Mouse (Mus musculus) CH12.LX (cell line): ENCODE data around the gene Palmd. TPM values are rescaled to one million over a fixed set of nuclear protein-coding genes. Genes with fewer than 3 reads are reported as not detected.

Source experiments
- DNase-seq: peaks from one replicate; pipeline ENCODE4 v3.0.0-alpha.2; 2013; ENCODE audit errors: extremely low read depth
- H3K27ac ChIP-seq: 2 replicates; pipeline ENCODE4 v1.5.1; 2012; ENCODE audit warnings: low read depth, mild to moderate bottlenecking, control low read depth, moderate library complexity; ENCODE audit not compliant: insufficient read depth
- H3K27me3 ChIP-seq: replicated peaks from 2 replicates; pipeline ENCODE3; 2012; ENCODE audit warnings: inconsistent platforms
- H3K36me3 ChIP-seq, 2 experiments: replicated peaks in 1 of 2; 2 replicates each; pipeline versions ENCODE3 to v1.6.1; 2012; ENCODE audit warnings: inconsistent platforms in 1 of 2, low read length in 1 of 2, mild to moderate bottlenecking in 1 of 2, mixed read lengths in 1 of 2, moderate library complexity in 1 of 2; ENCODE audit not compliant: control insufficient read depth in 1 of 2, insufficient read depth in 1 of 2
- H3K4me1 ChIP-seq, 2 experiments: 2 replicates each; pipeline ENCODE4 v1.6.1; 2012; ENCODE audit warnings: inconsistent platforms in 1 of 2, moderate library complexity in 1 of 2; ENCODE audit not compliant: insufficient read depth in 2 of 2, control insufficient read depth in 1 of 2
- H3K4me2 ChIP-seq: 2 replicates; pipeline ENCODE4 v1.6.1; 2012; ENCODE audit warnings: low read depth, mild to moderate bottlenecking, control low read depth; ENCODE audit not compliant: poor library complexity, insufficient read depth, severe bottlenecking
- H3K4me3 ChIP-seq, 3 experiments: fragments of 150-350 bp in 1 of 3; sonication (generic) in 1 of 3; replicated peaks in 1 of 3; 2 replicates each; pipeline versions ENCODE3 to v1.5.1; 2011 to 2012; ENCODE audit warnings: low read depth in 2 of 3, low read length in 2 of 3, mild to moderate bottlenecking in 2 of 3, moderate library complexity in 2 of 3, control low read depth in 1 of 3, improper control_type of control experiment in 1 of 3, inconsistent platforms in 1 of 3, mixed read lengths in 1 of 3; ENCODE audit not compliant: poor library complexity in 1 of 3
- H3K79me2 ChIP-seq: replicated peaks from 2 replicates; pipeline ENCODE4 v1.6.1; 2012; ENCODE audit warnings: mild to moderate bottlenecking, moderate library complexity; ENCODE audit not compliant: control insufficient read depth, poor library complexity, insufficient read depth, severe bottlenecking; ENCODE audit errors: extremely low read depth
- H3K9ac ChIP-seq: 2 replicates; pipeline ENCODE4 v1.6.1; 2012; ENCODE audit warnings: low read depth, mild to moderate bottlenecking, control low read depth, moderate library complexity; ENCODE audit not compliant: insufficient read depth
- H3K9me3 ChIP-seq: replicated peaks from 2 replicates; pipeline ENCODE3; 2012; ENCODE audit warnings: low read length, inconsistent platforms, mixed read lengths
- BHLHE40 ChIP-seq: IDR thresholded peaks from 2 replicates; pipeline ENCODE4 v1.6.1; 2011; ENCODE audit warnings: mild to moderate bottlenecking, low read depth, low read length, improper control_type of control experiment
- CHD2 ChIP-seq: IDR thresholded peaks from 2 replicates; pipeline ENCODE4 v1.6.1; 2011; ENCODE audit warnings: low read length, improper control_type of control experiment
- CTCF ChIP-seq, 2 experiments: IDR thresholded peaks in 1 of 2; conservative IDR thresholded peaks in 1 of 2; 2 replicates each; pipeline ENCODE4 v1.5.1; 2011 to 2012; ENCODE audit warnings: low read depth in 2 of 2, low read length in 2 of 2, improper control_type of control experiment in 1 of 2, inconsistent platforms in 1 of 2, mild to moderate bottlenecking in 1 of 2, moderate library complexity in 1 of 2
- ELF1 ChIP-seq: IDR thresholded peaks from 2 replicates; pipeline ENCODE4 v1.6.1; 2014; ENCODE audit warnings: low read depth, mild to moderate bottlenecking, inconsistent platforms, low read length, improper control_type of control experiment
- EP300 ChIP-seq: IDR thresholded peaks from 2 replicates; pipeline ENCODE4 v1.6.1; 2011; ENCODE audit warnings: low read length, improper control_type of control experiment
- HCFC1 ChIP-seq: IDR thresholded peaks from 2 replicates; pipeline ENCODE4 v1.6.1; 2012; ENCODE audit warnings: low read depth, mild to moderate bottlenecking, inconsistent platforms, low read length, improper control_type of control experiment
- JUN ChIP-seq: IDR thresholded peaks from 2 replicates; pipeline ENCODE4 v1.6.1; 2011; ENCODE audit warnings: low read depth, mild to moderate bottlenecking, low read length, improper control_type of control experiment, moderate library complexity; ENCODE audit not compliant: insufficient read depth
- JUND ChIP-seq: conservative IDR thresholded peaks from 2 replicates; pipeline ENCODE4 v1.6.1; 2011; ENCODE audit warnings: low read depth, low read length, improper control_type of control experiment
- KAT2A ChIP-seq: IDR thresholded peaks from 2 replicates; pipeline ENCODE4 v1.6.1; 2012; ENCODE audit warnings: low read length, improper control_type of control experiment, inconsistent platforms; ENCODE audit not compliant: insufficient replicate concordance
- MAFK ChIP-seq: IDR thresholded peaks from 2 replicates; pipeline ENCODE4 v1.6.1; 2011; ENCODE audit warnings: low read length, improper control_type of control experiment; ENCODE audit not compliant: insufficient replicate concordance
- MAZ ChIP-seq: IDR thresholded peaks from 2 replicates; pipeline ENCODE4 v1.6.1; 2012; ENCODE audit warnings: low read depth, mild to moderate bottlenecking, inconsistent platforms, low read length, improper control_type of control experiment, moderate library complexity
- MEF2A ChIP-seq: IDR thresholded peaks from 2 replicates; pipeline ENCODE4 v1.6.1; 2014; ENCODE audit warnings: low read depth, mild to moderate bottlenecking, inconsistent platforms, low read length, improper control_type of control experiment, borderline replicate concordance
- MXI1 ChIP-seq: IDR thresholded peaks from 2 replicates; pipeline ENCODE4 v1.6.1; 2011; ENCODE audit warnings: mild to moderate bottlenecking, low read depth, low read length, improper control_type of control experiment
- MYC ChIP-seq: IDR thresholded peaks from 2 replicates; pipeline ENCODE4 v1.6.1; 2011; ENCODE audit warnings: low read depth, mild to moderate bottlenecking, improper control_type of control experiment, low read length
- NRF1 ChIP-seq: IDR thresholded peaks from 2 replicates; pipeline ENCODE4 v1.6.1; 2014; ENCODE audit warnings: low read depth, mild to moderate bottlenecking, inconsistent platforms, low read length, improper control_type of control experiment, moderate library complexity
- PAX5 ChIP-seq: IDR thresholded peaks from 2 replicates; pipeline ENCODE4 v1.6.1; 2012; ENCODE audit warnings: low read length, inconsistent platforms, mixed read lengths
- RAD21 ChIP-seq: IDR thresholded peaks from 2 replicates; pipeline ENCODE4 v1.6.1; 2011; ENCODE audit warnings: low read depth, mild to moderate bottlenecking, low read length, improper control_type of control experiment, moderate library complexity
- RCOR1 ChIP-seq: conservative IDR thresholded peaks from 2 replicates; pipeline ENCODE4 v1.6.1; 2012; ENCODE audit warnings: low read depth, mild to moderate bottlenecking, inconsistent platforms, low read length, improper control_type of control experiment
- SIN3A ChIP-seq: IDR thresholded peaks from 2 replicates; pipeline ENCODE4 v1.6.1; 2012; ENCODE audit warnings: low read length, improper control_type of control experiment, inconsistent platforms
- TBP ChIP-seq: conservative IDR thresholded peaks from 2 replicates; pipeline ENCODE4 v1.6.1; 2011; ENCODE audit warnings: low read depth, low read length, improper control_type of control experiment
- TCF12 ChIP-seq: IDR thresholded peaks from 2 replicates; pipeline ENCODE4 v1.6.1; 2014; ENCODE audit warnings: low read depth, mild to moderate bottlenecking, inconsistent platforms, low read length, improper control_type of control experiment
- UBTF ChIP-seq: IDR thresholded peaks from 2 replicates; pipeline ENCODE4 v1.6.1; 2012; ENCODE audit warnings: low read depth, mild to moderate bottlenecking, inconsistent platforms, low read length, improper control_type of control experiment, moderate library complexity
- USF2 ChIP-seq: conservative IDR thresholded peaks from 2 replicates; pipeline ENCODE4 v1.6.1; 2011; ENCODE audit warnings: low read depth, low read length, improper control_type of control experiment
- ZC3H11A ChIP-seq: IDR thresholded peaks from 2 replicates; pipeline ENCODE4 v1.6.1; 2012; ENCODE audit warnings: low read depth, mild to moderate bottlenecking, inconsistent platforms, low read length, improper control_type of control experiment
- dilution Hi-C: fragments of 300-500 bp; cut with MboI; formaldehyde crosslinking; loops from 2 replicates; pipeline ENCODE4 v1.14.3; 2020; ENCODE audit warnings: low sequenced_read_pairs; ENCODE audit not compliant: extremely low pct_unique_long_range_greater_than_20kb, extremely low pct_ligation_motif_present
- in situ Hi-C: fragments of 300-500 bp; cut with MboI; formaldehyde crosslinking; loops from 3 replicates; pipeline ENCODE4 v1.14.3; 2019; ENCODE audit warnings: low sequenced_read_pairs, low pct_ligation_motif_present, low pct_unique_long_range_greater_than_20kb, mixed read lengths
- polyA plus RNA-seq: library from polyadenylated mRNA; unstranded; fragments of >175 nt; gene quantifications from 2 replicates; pipeline ENCODE4 v1.2.1, GENCODE M21; 2012; ENCODE audit warnings: low read depth; ENCODE audit not compliant: insufficient read length
- total RNA-seq, 2 experiments: library from RNA; depleted of rRNA; stranded (reverse); fragments of 300-350 nt in 1 of 2; fragments of >200 nt in 1 of 2; gene quantifications; 2 replicates each; pipeline ENCODE4 v1.2.3; 2012 to 2014

Gene Palmd
- total and polyA plus RNA-seq, 3 experiments, result not detected

DNA sequence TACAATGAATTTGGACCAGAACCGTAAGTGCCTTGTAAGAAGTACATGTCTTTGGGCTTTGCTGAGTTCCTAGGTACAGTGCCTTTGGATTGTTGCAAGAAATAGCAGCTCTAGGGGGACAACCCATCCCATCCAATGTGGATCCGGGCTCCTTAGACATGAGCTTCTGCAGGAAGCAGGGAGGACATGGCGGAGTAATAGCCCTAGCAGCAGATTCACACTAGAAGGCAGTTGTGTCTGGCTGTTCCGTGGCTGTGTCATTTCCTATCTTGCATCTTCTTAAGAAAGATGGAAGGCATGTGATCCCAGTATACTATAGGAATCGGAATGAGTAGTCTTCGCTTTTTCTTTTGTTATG lies 76.6 kb downstream of the Palmd start:
- DNase-seq, result no peak
- H3K79me2 ChIP-seq, result no peaks in the 10 kb centered on the region
- peaks cover 28 to 80% of the 10 kb centered on the region in 2 experiments for H3K36me3 ChIP-seq
- TF ChIP-seq CHD2, result no peak
- no peak for TF ChIP-seq RCOR1
- TF ChIP-seq ELF1, result no peak
- TF ChIP-seq JUN, result no peak
- TF ChIP-seq HCFC1, result no peak
- no peak for TF ChIP-seq TBP
- no peak for TF ChIP-seq TCF12
- no peak for TF ChIP-seq SIN3A
- TF ChIP-seq CTCF (conservative IDR thresholded peaks at IDR 0.05 in 1 of 2, IDR thresholded peaks at IDR 0.05 in 1 of 2; ENCODE audit: low read depth in 2 of 2, low read length in 2 of 2), result no peak
- no peak for TF ChIP-seq UBTF
- no peak for TF ChIP-seq MAZ
- no peak for TF ChIP-seq MEF2A
- TF ChIP-seq BHLHE40, result no peak
- TF ChIP-seq JUND, result no peak
- TF ChIP-seq KAT2A, result no peak
- no peak for TF ChIP-seq EP300
- TF ChIP-seq RAD21, result no peak
- no peak for TF ChIP-seq MYC
- TF ChIP-seq, all 38 proteins: peak for 0
- H3K4me2 ChIP-seq, result no peak overlapping the region
- H3K27ac ChIP-seq, result no peak overlapping the region
- no peaks in the 10 kb centered on the region for H3K9me3 ChIP-seq
- no peak overlapping the region for H3K9ac ChIP-seq
- H3K27me3 ChIP-seq, result no peaks in the 10 kb centered on the region
- dilution Hi-C loops, result no loop called here
- in situ Hi-C loops, result no loop called here
- H3K4me3 ChIP-seq, result no peak overlapping the region
- H3K4me1 ChIP-seq, result no peaks in the 10 kb centered on the region

DNA sequence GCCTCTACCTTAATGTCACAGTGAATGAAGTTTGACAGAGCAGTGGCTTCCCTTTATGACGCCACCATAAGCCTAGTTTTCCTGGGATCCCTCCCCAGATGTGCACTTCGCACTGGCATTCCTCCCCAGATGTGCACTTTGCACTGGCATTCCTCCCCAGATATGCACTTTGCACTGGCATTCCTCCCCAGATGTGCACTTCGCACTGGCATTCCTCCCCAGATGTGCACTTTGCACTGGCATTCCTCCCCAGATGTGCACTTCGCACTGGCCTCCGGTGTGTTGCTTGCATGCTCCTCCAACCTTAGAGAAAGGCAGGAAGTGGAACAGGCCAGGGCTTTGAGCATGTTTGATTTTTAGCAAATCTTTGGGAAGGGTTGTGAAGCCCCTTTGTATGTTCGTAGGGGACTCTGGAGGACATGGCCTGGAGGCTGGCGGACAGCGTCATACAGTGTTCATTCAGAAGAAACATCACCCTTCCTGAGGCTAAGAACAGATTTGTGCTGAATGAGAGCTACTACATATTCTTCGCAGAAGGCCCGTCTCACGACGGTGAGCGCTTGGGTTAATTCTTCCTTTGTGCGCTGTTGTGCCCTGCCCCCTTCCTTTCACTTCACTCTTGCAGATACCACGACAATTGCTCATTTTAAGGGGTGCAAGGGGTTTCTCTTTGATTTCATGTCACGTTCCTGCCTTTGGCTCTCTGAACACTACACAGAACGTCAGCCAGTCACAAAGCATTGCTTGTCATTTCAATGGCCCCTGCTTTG lies 77.2 kb downstream of the Palmd start:
- H3K4me3 ChIP-seq, result no peak overlapping the region
- TF ChIP-seq MXI1, result no peak
- TF ChIP-seq ZC3H11A, result no peak
- TF ChIP-seq EP300, result no peak
- no peak for TF ChIP-seq USF2
- TF ChIP-seq NRF1, result no peak
- TF ChIP-seq PAX5, result no peak
- TF ChIP-seq MAFK, result no peak
- no peak for TF ChIP-seq UBTF
- no peak for TF ChIP-seq CHD2
- TF ChIP-seq, all 38 proteins: peak for 0
- in situ Hi-C loops, result no loop called here
- Histone ChIP-seq H3K27me3 (no peaks in the 10 kb centered on the region), H3K36me3 (peaks cover 22 to 78% of the 10 kb centered on the region in 2 experiments), H3K79me2 (no peaks in the 10 kb centered on the region), H3K9me3 (no peaks in the 10 kb centered on the region), H3K9ac (no peak overlapping the region), H3K4me2 (no peak overlapping the region), H3K27ac (no peak overlapping the region), H3K4me1 (no peaks in the 10 kb centered on the region)
- DNase-seq, result no peak
- dilution Hi-C loops, result no loop called here
